Mouse (Mus musculus) hindbrain, embryonic 10.5 days (tissue): ENCODE measurements around the gene Sphk1. TPM values are rescaled to one million over a fixed set of nuclear protein-coding genes. Genes with fewer than 3 reads are reported as not detected.

Experiments
- DNase-seq: peaks from one replicate; pipeline ENCODE4 v3.0.0-alpha.2; 2017; ENCODE audit warnings: low spot score
- H3K27ac ChIP-seq: fragments of 300-500 bp; sonication (generic); 2 replicates; pipeline ENCODE4 v1.5.1; 2016; ENCODE audit warnings: mild to moderate bottlenecking, moderate library complexity
- H3K27me3 ChIP-seq: fragments of 300-500 bp; sonication (generic); 2 replicates; pipeline ENCODE4 v1.6.1; 2016; ENCODE audit warnings: mild to moderate bottlenecking; ENCODE audit not compliant: poor library complexity, insufficient read depth, severe bottlenecking
- H3K36me3 ChIP-seq: fragments of 300-500 bp; sonication (generic); 2 replicates; pipeline ENCODE4 v1.6.1; 2016; ENCODE audit warnings: mild to moderate bottlenecking, moderate library complexity
- H3K4me1 ChIP-seq: fragments of 300-500 bp; sonication (generic); replicated peaks from 2 replicates; pipeline ENCODE4 v1.6.1; 2016; ENCODE audit warnings: mild to moderate bottlenecking
- H3K4me3 ChIP-seq: fragments of 300-500 bp; sonication (generic); 2 replicates; pipeline ENCODE4 v1.5.1; 2016; ENCODE audit warnings: mild to moderate bottlenecking, moderate library complexity
- H3K9me3 ChIP-seq: fragments of 300-500 bp; sonication (generic); 2 replicates; pipeline ENCODE4 v1.6.1; 2016; ENCODE audit warnings: mild to moderate bottlenecking, moderate library complexity
- WGBS: fragments of 180-500 bp; shearing (Covaris S2); methylation state at CpG from one replicate; pipeline ENCODE4 v1.1.7; 2016; 5-methylcytosine and 5-hydroxymethylcytosine counted together
- polyA plus RNA-seq: library from polyadenylated mRNA; unstranded; fragments of >200 nt; fragmentation: Nextera tagmentation; extraction: Ambion mirVana; gene quantifications from 2 replicates; pipeline ENCODE4 v1.2.1, GENCODE M21; 2016

The Sphk1 gene
- polyA plus RNA-seq, 1 experiment from 2014 or later: 8.6 TPM

DNA sequence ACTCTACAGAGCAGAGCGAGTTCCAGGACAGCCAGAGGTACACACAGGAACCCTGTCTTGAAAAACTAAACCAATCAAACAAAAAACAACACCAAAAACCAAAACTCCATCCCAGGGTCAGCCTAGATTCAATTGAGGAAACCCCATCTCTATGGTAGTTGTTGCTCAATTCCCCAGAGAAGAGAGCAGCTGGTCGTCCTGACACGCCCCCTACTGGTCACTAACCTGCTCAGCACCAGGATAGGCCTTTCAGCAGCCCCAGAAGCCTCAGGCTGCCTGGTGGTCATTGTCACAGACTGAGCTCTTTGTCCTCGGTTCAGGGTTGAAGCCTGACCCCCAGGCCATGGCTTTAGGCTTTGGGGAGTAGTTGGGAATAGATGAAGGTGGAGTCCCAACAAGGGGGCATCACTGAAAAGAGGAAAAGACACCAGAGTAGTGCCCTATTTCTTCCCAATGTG lies 36.9 kb upstream of the Sphk1 start, which contains the start of gene Prpsap1:
Prpsap1 (minus strand) TSS at position 408 of the 458 bp plus-strand sequence.
- DNase-seq: peak; percentile 74
- 25% methylated on average over 4 of the region's 4 CpGs for WGBS
- H3K9me3 ChIP-seq: peaks cover 3% of the 10 kb centered on the region; the same call in 1 of the 2 replicates
- H3K4me1 ChIP-seq: peaks cover 28% of the 10 kb centered on the region
- H3K27me3 ChIP-seq: no peaks in the 10 kb centered on the region; the same call in 1 of the 2 replicates
- no peak within 1 kb of the TSS for H3K4me3 ChIP-seq
- H3K27ac ChIP-seq: peak within 1 kb of the TSS; percentile 79
- H3K36me3 ChIP-seq: no peaks in the 10 kb centered on the region

DNA sequence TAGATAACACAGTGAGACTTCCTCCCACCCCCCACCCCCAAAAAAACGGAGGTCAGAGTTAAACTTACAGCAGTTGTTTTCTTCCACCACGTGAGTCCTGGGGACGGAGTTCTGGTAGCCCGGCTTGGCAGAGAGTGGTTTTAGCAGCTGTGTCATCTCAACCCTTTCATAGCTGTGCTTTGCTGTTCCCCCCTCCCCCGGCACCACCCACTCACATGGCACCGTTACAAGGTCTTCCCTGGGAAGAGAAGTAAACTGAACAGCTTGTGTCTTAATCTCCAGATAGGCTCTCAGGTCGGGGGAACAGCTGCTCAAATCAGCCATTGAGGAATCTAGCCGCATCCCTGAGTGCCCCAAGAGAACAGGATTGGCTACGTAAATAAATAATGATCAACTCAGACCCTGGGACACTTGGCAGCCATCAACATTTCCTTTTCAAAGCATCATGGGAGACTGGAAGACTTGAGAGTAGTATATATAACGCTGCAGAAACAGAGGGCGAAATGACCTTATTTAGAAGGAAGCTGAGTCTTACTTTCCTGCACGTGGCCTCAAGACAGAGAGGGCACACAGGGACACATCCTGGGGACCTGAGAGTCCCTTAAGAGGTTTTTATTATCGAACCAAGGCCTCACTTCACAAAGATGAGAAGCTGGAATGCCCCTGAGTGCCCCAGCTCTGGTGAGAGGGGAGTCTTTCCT lies 36.1 kb upstream of the Sphk1 start:
- H3K4me3 ChIP-seq: no peak overlapping the region
- peak overlapping the region; percentile 79 for H3K27ac ChIP-seq
- WGBS: 60% methylated on average over 13 of the region's 13 CpGs
- no peaks in the 10 kb centered on the region; the same call in 1 of the 2 replicates for H3K27me3 ChIP-seq
- H3K36me3 ChIP-seq: no peaks in the 10 kb centered on the region
- H3K4me1 ChIP-seq: peaks cover 22% of the 10 kb centered on the region
- peak; percentile 18 for DNase-seq
- H3K9me3 ChIP-seq: peaks cover 3% of the 10 kb centered on the region; the same call in 1 of the 2 replicates

DNA sequence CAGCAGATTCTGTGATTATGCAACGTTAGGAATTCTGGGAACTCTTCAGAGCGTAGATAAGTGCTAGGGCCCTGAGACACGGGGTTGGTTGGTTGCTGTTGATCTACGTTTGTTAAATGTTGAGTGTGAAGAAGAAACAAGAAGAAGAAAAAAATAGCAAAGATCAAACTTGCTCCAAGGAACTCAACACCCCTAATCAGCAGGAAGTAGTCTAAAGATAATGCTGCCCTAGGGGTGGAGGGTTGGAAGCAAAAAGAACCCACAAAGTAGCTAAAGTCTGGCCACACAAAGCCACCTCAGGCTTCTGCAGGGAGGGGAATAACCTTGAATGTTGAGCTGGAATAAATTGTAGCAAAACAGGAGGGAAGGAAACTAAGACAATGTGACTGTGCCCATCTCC lies 33.4 kb upstream of the Sphk1 start:
- Histone ChIP-seq H3K9me3 (peaks cover 3% of the 10 kb centered on the region; the same call in 1 of the 2 replicates), H3K27me3 (no peaks in the 10 kb centered on the region; the same call in 1 of the 2 replicates), H3K36me3 (no peaks in the 10 kb centered on the region), H3K4me1 (peaks cover 25% of the 10 kb centered on the region), H3K27ac (no peak overlapping the region), H3K4me3 (no peak overlapping the region)
- 90% methylated on average over 4 of the region's 4 CpGs for WGBS
- DNase-seq: no peak

DNA sequence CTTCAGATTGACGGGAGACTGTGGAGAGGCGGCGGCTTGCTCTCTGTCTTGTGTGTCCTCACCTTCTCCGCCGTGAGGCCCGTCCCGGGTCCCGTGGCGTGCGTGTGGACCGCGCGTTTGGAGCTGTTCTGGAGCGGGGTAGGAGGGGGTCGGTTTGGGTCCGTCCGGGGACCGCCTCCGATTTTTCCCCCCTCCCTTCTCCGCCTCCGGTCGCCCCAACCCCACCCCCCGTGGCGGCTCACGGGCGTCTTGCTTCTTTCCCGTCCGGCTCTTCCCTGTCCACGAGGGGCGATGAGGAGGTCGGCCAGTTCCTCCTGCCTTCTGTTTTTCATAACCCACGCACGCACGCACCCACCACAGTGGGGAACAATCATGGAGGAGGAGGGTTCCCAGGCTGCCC lies 32.1 kb upstream of the Sphk1 start:
- Histone ChIP-seq H3K27me3 (no peaks in the 10 kb centered on the region; the same call in 1 of the 2 replicates), H3K9me3 (peaks cover 3% of the 10 kb centered on the region; the same call in 1 of the 2 replicates), H3K4me3 (peak overlapping the region; percentile 37), H3K36me3 (no peaks in the 10 kb centered on the region), H3K4me1 (peaks cover 25% of the 10 kb centered on the region), H3K27ac (0 out of 2 replicates have a peak overlapping the region, but pooled peaks have one; percentile 37)
- WGBS: 24% methylated on average over 34 of the region's 34 CpGs
- DNase-seq: no peak

DNA sequence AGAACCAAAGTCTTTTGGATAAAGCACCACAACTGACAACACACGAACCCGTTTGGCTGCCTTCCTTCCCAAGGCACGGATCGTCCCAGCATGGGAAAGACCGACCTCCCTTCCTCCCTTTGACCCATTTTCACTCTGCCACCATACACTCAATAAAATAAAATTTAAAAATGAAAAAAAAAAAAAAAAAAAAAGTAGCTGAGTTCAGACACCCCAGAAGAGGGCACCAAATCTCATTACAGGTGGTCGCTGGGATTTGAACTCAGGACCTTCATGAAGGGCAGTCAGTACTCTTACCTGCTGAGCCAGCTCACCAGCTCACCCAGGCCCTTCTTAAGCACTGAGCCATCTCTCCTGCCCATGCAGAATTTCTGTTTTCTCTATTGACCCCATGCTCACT lies 31.7 kb upstream of the Sphk1 start:
- 48% methylated on average over 6 of the region's 6 CpGs for WGBS
- Histone ChIP-seq H3K27me3 (no peaks in the 10 kb centered on the region; the same call in 1 of the 2 replicates), H3K27ac (no peak overlapping the region), H3K9me3 (peaks cover 3% of the 10 kb centered on the region; the same call in 1 of the 2 replicates), H3K36me3 (no peaks in the 10 kb centered on the region), H3K4me3 (peak overlapping the region; percentile 37; the same call in 1 of the 2 replicates), H3K4me1 (peaks cover 23% of the 10 kb centered on the region)
- DNase-seq: no peak

DNA sequence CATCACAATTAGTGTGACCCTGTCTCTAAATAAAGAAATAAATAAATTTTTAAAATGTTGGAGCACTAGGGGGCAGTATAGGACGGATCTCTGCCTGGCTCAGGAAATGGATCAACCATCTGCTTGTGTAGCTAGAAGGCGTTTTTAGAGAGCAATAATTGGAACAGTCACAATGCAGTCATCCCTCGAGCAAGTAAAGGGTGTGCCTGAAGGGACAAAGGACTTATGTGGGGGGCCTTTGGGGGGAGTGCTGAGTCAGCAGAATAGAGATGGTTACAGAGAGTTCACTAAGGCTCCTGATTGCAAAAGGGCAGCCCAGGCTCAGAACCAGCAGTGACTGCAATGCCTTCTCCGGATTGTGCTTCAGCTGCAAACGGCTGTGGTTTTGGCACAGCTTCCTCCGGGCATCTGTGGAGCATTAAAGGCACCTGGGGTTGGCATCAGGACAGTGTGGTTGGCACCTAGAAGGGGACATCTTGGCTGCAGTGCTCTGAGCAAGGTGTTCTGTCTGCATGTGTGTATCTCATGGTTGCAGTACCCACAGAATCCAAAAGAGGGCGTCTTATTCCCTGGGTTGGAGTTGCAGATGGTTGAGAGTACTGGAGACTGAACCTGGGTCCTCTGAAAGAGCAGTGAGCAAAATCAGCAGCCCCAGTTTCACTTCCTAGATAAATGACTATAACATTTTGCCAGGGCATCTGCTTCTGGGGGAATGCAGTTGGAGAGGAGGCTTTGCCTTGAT lies 29.5 kb upstream of the Sphk1 start:
- no peaks in the 10 kb centered on the region; the same call in 1 of the 2 replicates for H3K27me3 ChIP-seq
- DNase-seq: peak; percentile 41
- no peak overlapping the region for H3K4me3 ChIP-seq
- H3K27ac ChIP-seq: peak overlapping the region; percentile 59
- no peaks in the 10 kb centered on the region for H3K36me3 ChIP-seq
- WGBS: 31% methylated on average over 7 of the region's 7 CpGs
- peaks cover 11% of the 10 kb centered on the region for H3K4me1 ChIP-seq
- H3K9me3 ChIP-seq: peaks cover 3% of the 10 kb centered on the region; the same call in 1 of the 2 replicates

DNA sequence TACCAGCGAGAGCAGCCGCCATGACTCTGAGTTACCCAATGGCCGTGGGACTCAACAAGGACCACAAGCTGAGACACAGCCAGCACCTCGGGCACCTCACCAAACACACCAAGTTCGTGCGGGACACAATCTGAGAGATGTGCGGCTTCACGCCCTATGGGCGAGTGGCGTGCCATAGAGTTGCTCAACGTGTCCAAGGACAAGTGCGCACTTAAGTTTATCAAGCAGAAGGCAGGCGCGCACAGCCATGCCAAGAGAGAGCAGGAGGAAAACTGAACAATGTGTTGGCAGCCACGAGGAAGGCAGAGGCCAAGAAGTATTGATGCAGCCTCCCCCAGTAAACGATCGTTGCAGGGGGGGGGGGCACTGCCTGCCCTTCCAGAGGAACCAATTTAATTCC lies 26.2 kb upstream of the Sphk1 start:
- 92% methylated on average over 17 of the region's 17 CpGs for WGBS
- H3K4me3 ChIP-seq: no peak overlapping the region
- H3K4me1 ChIP-seq: peaks cover 6% of the 10 kb centered on the region
- no peak overlapping the region for H3K27ac ChIP-seq
- H3K36me3 ChIP-seq: no peaks in the 10 kb centered on the region
- no peaks in the 10 kb centered on the region for H3K9me3 ChIP-seq
- H3K27me3 ChIP-seq: no peaks in the 10 kb centered on the region; the same call in 1 of the 2 replicates
- DNase-seq: no peak

DNA sequence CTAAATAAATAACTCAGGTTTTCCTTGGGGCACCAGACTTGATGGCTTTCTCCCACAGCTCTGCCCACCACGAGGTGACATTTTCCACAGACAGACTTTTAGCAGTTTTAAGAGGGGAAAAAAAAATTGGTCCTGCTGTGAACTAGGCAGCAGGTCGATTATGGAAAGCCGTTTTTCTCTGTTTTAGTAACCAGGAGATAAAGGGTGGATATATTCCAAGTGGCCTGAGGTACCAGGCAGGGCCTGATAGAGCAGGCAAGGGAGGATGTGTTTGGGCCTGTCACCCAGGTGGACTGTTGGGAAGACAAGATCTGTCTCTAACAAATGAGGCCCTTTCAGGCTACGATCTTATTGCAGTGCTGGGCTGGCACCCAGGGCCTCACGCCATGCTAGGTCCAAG lies 25.2 kb upstream of the Sphk1 start:
- 73% methylated on average over 5 of the region's 5 CpGs for WGBS
- Histone ChIP-seq H3K4me1 (peaks cover 6% of the 10 kb centered on the region), H3K36me3 (no peaks in the 10 kb centered on the region), H3K27ac (no peak overlapping the region), H3K9me3 (no peaks in the 10 kb centered on the region), H3K4me3 (no peak overlapping the region), H3K27me3 (no peaks in the 10 kb centered on the region; the same call in 1 of the 2 replicates)
- DNase-seq: no peak

DNA sequence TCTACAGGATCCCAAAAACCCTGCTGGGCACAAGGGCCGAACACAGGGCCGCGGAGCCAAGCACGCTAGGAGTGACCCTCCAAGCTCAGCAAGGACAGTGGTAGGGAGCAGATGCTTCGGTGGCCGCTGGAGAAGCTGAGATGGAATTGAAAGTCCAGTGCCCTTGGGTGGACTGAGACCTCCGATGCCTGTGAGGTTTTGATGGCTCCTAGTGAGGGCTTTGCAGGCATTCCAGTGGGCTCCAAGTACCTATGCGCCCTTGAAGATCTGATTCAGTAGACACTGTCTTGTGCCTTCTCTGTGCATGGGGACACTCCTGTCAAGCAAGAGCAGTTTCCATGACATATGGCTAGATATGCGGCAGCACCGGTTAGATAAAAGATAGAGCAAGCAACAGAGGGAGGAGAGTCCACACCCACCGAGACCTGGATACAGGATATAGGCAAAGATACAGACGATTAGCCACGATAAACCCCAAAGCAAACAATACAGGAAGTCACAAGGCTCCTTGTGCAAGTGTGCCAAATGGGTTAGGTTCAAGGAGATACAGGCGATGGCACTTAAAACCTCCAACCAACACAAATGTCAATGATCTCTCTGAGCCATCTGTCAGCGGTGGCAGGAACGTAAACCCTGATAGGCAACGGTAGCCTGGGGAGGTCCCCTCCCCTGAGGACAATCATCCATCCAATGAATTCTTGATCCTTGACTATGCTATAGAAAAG lies 24.4 kb upstream of the Sphk1 start:
- Histone ChIP-seq H3K36me3 (no peaks in the 10 kb centered on the region), H3K9me3 (no peaks in the 10 kb centered on the region), H3K27me3 (no peaks in the 10 kb centered on the region; the same call in 1 of the 2 replicates), H3K4me1 (peaks cover 2% of the 10 kb centered on the region), H3K4me3 (no peak overlapping the region), H3K27ac (no peak overlapping the region)
- WGBS: 85% methylated on average over 17 of the region's 17 CpGs
- no peak for DNase-seq

DNA sequence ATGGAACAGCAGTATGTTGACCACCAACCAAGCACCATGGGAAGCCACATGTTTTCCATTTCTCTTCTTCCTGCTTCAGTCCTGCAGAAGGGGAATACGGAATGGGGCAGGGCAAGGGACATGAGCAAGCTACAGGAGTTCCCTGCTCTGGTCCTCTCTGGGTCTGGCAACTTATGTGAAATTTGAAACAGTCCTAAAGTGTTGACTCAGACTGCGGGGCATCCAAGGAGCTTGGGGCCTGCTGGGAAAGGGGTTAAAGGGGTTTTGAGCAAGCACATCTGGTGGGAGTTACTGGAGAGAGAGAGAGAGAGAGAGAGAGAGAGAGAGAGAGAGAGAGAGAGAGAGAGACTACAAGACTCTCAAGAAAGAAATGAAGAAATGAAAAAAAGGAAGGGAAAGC lies 22.0 kb upstream of the Sphk1 start:
- H3K4me3 ChIP-seq: no peak overlapping the region
- no peak overlapping the region for H3K27ac ChIP-seq
- H3K27me3 ChIP-seq: no peaks in the 10 kb centered on the region; the same call in 1 of the 2 replicates
- H3K9me3 ChIP-seq: no peaks in the 10 kb centered on the region
- WGBS: 63% methylated on average over 2 of the region's 2 CpGs
- no peaks in the 10 kb centered on the region for H3K36me3 ChIP-seq
- peak; percentile 36 for DNase-seq
- no peaks in the 10 kb centered on the region; the same call in 1 of the 2 replicates for H3K4me1 ChIP-seq

DNA sequence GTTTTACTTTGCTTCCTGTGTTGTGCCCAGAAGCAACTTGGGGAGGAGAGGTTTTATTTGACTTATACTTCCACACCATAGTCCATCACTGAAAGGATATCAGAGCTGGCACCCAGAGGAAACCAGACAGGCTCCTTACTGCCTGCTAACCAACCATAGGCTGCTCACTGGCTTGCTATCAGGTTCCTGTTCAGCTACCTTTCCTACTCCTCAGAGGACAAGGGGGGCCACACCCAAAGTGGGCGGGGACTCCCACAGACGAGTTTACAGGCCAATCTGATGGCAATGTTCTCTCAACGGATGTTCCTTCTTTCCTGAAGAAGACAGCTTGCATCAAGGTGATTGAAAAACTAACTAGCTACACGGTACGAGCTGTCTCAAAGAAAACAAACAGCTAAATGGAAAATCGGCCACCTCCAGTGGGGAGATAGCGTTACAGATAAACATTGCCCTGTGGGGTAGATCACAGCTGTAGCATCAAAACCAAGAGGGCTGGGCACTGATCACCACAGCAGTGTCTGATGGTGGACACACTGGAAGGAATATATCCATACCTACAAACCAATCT lies 19.3 kb upstream of the Sphk1 start:
- no peaks in the 10 kb centered on the region for H3K36me3 ChIP-seq
- WGBS: 66% methylated on average over 7 of the region's 7 CpGs
- DNase-seq: no peak
- peaks cover 8% of the 10 kb centered on the region; the same call in 1 of the 2 replicates for H3K4me1 ChIP-seq
- H3K27ac ChIP-seq: no peak overlapping the region
- H3K9me3 ChIP-seq: no peaks in the 10 kb centered on the region
- H3K27me3 ChIP-seq: peaks cover 20% of the 10 kb centered on the region
- no peak overlapping the region for H3K4me3 ChIP-seq

DNA sequence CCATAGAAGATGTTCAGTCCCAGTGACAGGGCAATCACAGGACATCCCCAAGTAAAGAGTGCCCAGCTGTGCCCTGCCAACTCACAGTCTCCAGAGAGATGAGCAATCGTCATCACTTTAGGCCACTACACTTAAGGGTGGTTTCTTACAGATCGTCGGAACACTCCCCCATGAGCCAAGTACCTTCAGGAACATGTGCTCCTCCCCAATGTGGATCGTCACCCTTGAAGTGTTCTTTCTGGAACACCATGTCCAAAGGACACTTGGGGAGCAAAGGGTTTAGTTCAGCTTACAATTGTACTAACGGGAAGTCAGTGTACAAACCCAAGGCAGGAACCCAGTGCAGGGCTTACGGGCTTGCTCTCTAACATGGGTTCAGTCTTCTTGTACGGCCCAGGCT lies 18.6 kb upstream of the Sphk1 start:
- Histone ChIP-seq H3K4me3 (no peak overlapping the region), H3K4me1 (peaks cover 8% of the 10 kb centered on the region; the same call in 1 of the 2 replicates), H3K27me3 (peaks cover 20% of the 10 kb centered on the region), H3K9me3 (no peaks in the 10 kb centered on the region), H3K27ac (no peak overlapping the region), H3K36me3 (no peaks in the 10 kb centered on the region)
- DNase-seq: no peak
- 94% methylated on average over 7 of the region's 7 CpGs for WGBS
